Mouse (Mus musculus) limb, embryonic 10.5 days (tissue): ENCODE results near the gene 5330417H12Rik. TPM values are rescaled to one million over a fixed set of nuclear protein-coding genes. Genes with fewer than 3 reads are reported as not detected.
A peak's percentile ranks its signal among the peaks of the same experiment; 100 is the strongest.

Source experiments
- DNase-seq: peaks from one replicate; pipeline ENCODE4 v3.0.0-alpha.2; 2017; ENCODE audit warnings: low spot score
- H3K27ac ChIP-seq: fragments of 300-500 bp; sonication (generic); 2 replicates; pipeline ENCODE4 v1.5.1; 2016; ENCODE audit warnings: mild to moderate bottlenecking
- H3K27me3 ChIP-seq: fragments of 300-500 bp; sonication (generic); 2 replicates; pipeline ENCODE4 v1.6.1; 2016; ENCODE audit warnings: low read depth, mild to moderate bottlenecking; ENCODE audit not compliant: poor library complexity, severe bottlenecking
- H3K36me3 ChIP-seq: fragments of 300-500 bp; sonication (generic); 2 replicates; pipeline ENCODE4 v1.6.1; 2016; ENCODE audit warnings: mild to moderate bottlenecking, moderate library complexity
- H3K4me1 ChIP-seq: fragments of 300-500 bp; sonication (generic); 2 replicates; pipeline ENCODE4 v1.6.1; 2016
- H3K4me3 ChIP-seq: fragments of 300-500 bp; sonication (generic); 2 replicates; pipeline ENCODE4 v1.5.1; 2016; ENCODE audit warnings: mild to moderate bottlenecking, moderate library complexity
- H3K9me3 ChIP-seq: fragments of 300-500 bp; sonication (generic); replicated peaks from 2 replicates; pipeline ENCODE4 v1.6.1; 2016; ENCODE audit warnings: mild to moderate bottlenecking
- WGBS: fragments of 180-500 bp; shearing (Covaris S2); methylation state at CpG from one replicate; pipeline ENCODE4 v1.1.7; 2016; 5-methylcytosine and 5-hydroxymethylcytosine counted together
- polyA plus RNA-seq: library from polyadenylated mRNA; unstranded; fragments of >200 nt; fragmentation: Nextera tagmentation; extraction: Ambion mirVana; gene quantifications from 2 replicates; pipeline ENCODE4 v1.2.1, GENCODE M21; 2016

The 5330417H12Rik gene
- polyA plus RNA-seq, 1 experiment from 2014 or later = not detected

DNA sequence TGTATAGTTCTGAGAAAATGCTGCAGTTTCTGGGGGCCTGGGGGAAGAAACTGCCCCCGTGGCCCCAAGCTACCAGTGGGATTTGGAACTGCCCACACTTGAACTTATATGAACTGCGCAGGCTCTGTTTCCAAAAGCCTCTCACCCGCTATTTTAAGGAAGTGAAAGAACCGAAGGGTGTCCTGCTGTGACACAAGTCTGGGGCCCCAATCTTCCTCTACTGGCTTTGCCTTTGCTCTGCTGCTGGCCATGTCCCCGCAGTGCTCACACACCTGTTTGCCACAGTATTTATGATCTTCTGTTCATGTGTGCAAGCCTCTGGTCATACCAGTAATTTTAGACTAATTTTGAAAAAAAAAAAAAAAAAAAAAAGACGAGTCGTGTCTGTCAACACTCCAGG lies 31.1 kb downstream of the 5330417H12Rik start:
- H3K27ac ChIP-seq = no peak overlapping the region
- no peaks in the 10 kb centered on the region for H3K9me3 ChIP-seq
- H3K4me1 ChIP-seq = peaks cover 34% of the 10 kb centered on the region
- no peak for DNase-seq
- peak overlapping the region; percentile 68 for H3K4me3 ChIP-seq
- no peaks in the 10 kb centered on the region for H3K27me3 ChIP-seq
- WGBS = 39% methylated on average over 7 of the region's 7 CpGs
- H3K36me3 ChIP-seq = peaks cover 23% of the 10 kb centered on the region

DNA sequence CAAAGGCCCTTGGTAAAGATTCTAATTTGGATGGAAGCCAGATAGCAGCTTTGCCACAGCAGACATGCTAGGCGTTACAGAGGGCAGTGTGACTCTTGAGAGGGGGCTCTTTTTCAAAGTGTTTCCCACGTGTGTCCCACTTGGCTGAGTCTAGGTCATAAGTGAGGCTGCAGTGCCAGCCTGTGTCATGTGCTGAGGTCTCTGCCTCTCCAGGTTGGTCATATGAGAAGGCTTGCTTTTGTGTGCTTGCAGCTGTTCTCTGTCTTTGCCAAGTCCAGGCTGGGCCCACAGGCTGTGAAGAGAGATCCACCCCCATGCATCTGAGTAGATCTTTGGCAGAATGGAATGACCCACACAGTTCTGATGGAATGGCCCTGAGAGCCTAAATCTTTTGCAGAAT lies 32.3 kb downstream of the 5330417H12Rik start:
- Histone ChIP-seq H3K27ac (no peak overlapping the region), H3K27me3 (no peaks in the 10 kb centered on the region), H3K4me1 (peaks cover 32% of the 10 kb centered on the region), H3K36me3 (peaks cover 23% of the 10 kb centered on the region), H3K4me3 (no peak overlapping the region), H3K9me3 (no peaks in the 10 kb centered on the region)
- DNase-seq = no peak
- WGBS = 69% methylated on average over 2 of the region's 2 CpGs

DNA sequence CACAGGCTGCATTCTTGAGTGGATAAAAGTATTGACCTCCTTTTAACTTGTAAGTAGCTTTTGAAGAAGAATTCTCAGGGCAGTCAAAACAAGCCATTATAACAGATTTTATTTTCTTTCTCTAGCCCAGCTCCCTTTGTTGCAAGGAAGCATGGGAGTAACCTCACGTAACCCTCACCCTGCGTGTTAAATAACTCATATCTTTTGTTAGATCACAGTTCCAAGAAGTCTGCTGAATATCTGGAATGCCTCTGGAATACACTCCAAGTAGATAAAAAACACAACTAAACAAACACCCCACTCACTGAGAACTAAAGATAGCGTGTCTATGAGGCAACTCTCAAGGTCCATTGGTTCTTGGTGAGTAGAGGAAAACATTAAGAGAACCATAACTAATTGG lies 50.7 kb downstream of the 5330417H12Rik start:
- H3K36me3 ChIP-seq = peaks cover 62% of the 10 kb centered on the region
- 82% methylated on average over 3 of the region's 3 CpGs for WGBS

More for the DNA sequence above, 50.7 kb downstream of the 5330417H12Rik start:
- Histone ChIP-seq H3K27ac (peak overlapping the region; percentile 39; the same call in 1 of the 2 replicates), H3K4me3 (no peak overlapping the region), H3K27me3 (no peaks in the 10 kb centered on the region), H3K4me1 (peaks cover 1% of the 10 kb centered on the region), H3K9me3 (0 out of 2 replicates have a peak, but pooled peaks cover 2% of the 10 kb centered on the region)
- no peak for DNase-seq

Other genes starting within 250 kb of the 5330417H12Rik start
- gene Olfml1, start 57.7 kb downstream of the 5330417H12Rik start, polyA plus RNA-seq = 9.7 and 22.3 TPM in 2 replicates
- 22.0 and 24.9 TPM in 2 replicates for gene Ppfibp2, start 30.0 kb downstream of the 5330417H12Rik start, polyA plus RNA-seq
- gene Cyb5r2, start 132.9 kb upstream of the 5330417H12Rik start, polyA plus RNA-seq = 0.23 and 0.30 TPM in 2 replicates
- gene Ovch2, start 176.0 kb upstream of the 5330417H12Rik start, polyA plus RNA-seq = not detected in 2 replicates
- not detected in 2 replicates for gene Olfr467, start 187.1 kb upstream of the 5330417H12Rik start, polyA plus RNA-seq
- not detected in 2 replicates for gene Olfr469, start 200.4 kb upstream of the 5330417H12Rik start, polyA plus RNA-seq
- not detected in 2 replicates for gene Olfr470, start 222.3 kb upstream of the 5330417H12Rik start, polyA plus RNA-seq